Mouse (Mus musculus) neutrophil, adult 5-6 weeks (primary cell): ENCODE results near the gene Gsc2. TPM values are rescaled to one million over a fixed set of nuclear protein-coding genes. Genes with fewer than 3 reads are reported as not detected.

Source experiments
- ATAC-seq: fragments of 151-379, 151-347 bp; 2 replicates; pipeline ENCODE4 v1.8.0; 2017; ENCODE audit warnings: mild to moderate bottlenecking, moderate TSS enrichment; ENCODE audit not compliant: insufficient number of reproducible peaks, poor library complexity, low FRiP score, severe bottlenecking; ENCODE audit errors: extremely low read depth
- total RNA-seq: library from RNA; stranded (forward); fragments of 200-1000 nt; gene quantifications from 2 replicates; pipeline ENCODE4 v1.2.3, GENCODE M21; 2017

Gsc2 gene
- total RNA-seq, 1 experiment from 2014 or later, result not detected

DNA sequence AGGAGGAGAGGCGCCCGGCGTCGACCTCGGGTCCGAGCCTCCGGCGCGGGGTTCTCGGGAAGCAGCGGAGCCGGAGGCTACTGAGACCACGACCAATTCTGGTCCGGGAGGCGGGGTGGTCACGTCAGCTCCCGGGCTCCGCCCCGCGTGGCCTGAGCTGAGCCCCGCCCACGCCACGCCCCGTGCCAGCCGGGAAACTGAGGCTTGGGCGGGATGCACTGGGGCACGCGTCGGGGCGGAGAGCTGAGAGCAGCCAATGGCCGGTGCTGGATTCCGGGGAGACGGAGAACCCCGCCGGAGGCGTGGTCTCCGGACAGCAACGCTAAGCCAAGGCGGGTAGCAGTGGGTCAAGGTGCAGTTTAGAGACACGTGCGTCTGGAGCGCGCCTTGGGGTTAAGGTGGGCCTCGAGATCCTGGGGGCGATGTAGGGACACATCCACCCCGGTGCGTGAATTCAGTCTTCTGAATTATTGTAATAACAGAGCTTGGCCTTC lies 13.3 kb upstream of the Gsc2 start, which contains the start of gene Slc25a1:
Gene Slc25a1, minus strand, starts transcription at position 133 of the 494 bp plus-strand sequence.
- ATAC-seq, result no peak

DNA sequence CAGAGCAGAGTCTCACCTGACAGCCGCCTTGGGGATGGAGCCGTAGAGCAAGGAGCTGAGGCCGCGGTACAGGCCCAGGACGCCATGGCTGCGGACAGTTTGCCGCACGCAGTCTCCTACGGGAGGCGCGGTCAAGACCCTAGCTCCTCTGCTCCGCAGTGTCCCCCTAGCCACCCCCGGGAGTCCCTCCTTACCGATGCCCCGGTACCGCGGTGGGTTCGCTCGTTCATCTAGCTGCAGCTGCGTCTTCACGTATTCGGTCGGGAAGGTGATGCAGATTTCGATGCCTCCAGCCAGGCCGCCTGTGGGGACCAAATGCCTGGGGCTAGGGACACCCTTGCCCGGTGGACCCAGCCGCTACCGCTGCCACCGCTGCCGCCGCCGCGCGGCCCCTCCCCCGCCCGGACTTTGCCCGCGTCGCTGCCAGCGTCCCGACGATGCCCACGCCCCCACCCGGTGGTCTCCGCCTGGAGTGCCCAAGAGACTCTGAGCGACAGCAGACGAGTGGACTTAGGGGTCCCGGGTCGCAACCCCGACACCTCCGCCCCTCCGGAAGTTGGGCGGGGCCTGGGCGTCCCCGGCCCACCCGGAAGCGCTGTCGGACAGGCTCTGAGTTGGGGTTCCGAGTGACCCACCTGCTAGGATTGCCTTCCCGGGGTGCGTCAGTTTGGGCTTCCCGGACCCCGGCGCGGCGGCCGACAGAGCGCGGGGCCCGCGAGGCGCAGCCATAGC lies 12.7 kb upstream of the Gsc2 start:
- ATAC-seq, result no peak

DNA sequence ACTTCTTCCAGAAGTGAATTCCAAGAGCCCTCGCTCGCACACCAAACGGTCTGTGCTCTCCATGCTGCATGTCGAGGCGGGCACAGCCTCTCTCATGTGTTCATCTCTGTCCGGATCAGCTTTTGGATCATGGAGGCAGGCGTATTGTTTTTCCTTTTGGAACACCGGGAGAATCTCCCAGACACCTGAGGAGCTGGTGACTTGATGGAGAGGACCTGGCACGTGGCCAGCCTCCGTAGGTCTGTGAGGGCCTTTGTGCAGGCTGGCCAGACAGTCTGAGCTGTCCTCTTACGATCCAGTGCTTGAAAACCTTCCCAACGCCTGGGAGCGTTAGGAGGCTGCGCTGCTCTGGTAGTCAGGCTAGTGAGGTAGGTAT lies 7.3 kb upstream of the Gsc2 start:
- ATAC-seq, result no peak

DNA sequence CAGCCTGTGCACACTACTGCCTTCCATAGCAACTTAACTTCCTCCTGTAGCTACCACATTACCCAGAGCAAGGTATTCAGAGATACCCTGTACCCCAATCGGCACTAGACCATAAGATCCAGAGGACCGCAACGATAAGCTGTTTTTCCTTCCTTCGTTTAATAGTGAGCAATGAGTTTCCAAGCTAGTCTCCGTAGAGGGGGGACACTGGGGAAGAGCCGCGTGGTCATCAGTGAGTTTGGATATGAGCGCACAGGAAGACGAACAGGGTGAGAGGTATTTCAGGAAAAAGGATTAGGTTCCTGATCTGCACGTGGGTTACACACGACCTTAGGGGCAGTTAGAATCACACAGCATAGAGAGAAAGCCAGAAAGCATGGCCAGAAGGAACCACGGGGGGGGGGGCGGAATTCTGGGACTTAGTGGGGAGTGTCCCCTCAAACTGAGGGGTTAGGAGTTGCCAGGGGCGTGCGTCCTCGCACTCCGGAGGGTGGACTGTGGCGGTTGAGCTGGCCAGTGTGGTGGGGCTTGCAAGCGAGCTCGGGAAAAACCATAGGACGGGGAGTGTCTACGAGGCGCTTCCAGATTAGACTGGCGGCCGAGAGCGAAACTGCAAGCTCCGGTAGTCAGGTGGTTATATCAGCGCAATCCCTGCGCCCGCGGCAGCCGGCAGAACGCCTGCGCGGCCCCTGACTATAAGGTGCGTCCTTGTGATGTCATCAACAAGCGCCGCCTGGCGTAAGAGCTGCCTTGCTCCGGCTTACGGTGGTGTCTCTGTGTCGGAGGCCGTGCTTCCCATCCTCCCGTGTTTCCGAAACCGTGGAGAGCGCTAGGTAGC lies 6.7 kb upstream of the Gsc2 start:
- peak; percentile 92 for ATAC-seq

DNA sequence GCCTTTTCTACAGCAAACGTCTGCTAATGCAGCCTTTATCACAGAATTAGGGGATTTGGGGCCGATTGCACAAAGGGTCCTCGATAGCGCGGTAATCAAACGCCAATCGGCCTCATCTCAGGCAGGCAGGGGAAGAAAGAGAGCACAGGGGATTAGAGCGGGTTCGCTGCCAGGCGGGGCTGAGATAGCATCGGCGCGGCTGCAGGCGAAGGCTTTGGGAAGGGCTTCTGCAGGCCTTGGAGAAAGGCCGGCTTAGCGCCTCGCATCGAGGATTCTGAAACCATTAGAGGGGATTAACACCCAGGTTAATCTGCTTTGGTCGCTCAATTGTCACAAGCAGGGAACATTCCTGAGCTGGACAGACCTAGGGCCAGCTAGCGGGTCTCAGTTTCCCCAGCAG lies 5.7 kb upstream of the Gsc2 start:
- ATAC-seq, result no peak

DNA sequence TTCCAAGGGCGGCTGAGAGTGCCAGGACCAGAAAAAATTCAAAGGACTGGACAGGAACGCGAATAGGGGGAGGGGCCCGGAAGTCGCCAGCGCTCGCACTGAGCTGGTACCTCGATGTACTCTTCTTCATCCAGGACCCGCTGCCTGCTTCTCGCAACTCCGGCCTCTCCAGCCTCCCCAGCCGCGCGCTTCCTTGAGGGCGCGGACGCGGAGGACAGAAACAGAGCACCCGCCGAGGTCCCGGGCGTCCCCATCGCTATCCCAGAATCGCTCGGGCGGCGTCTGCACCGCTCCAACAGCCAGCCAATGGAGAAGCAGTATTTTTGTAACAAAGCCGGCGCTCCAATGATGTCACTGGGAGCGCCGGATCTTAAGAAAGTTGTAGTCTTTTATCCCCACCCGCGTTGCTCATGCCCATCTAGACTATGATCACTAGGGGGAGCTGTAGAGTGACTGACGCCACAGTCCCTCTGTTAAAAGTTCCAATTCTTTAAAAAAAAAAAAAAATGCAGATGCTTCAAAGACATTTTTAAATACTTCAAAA lies 3.7 kb downstream of the Gsc2 start, which contains the start of gene Ess2:
Gene Ess2, minus strand, starts transcription at position 297 of the 544 bp plus-strand sequence.
- ATAC-seq, result peak; percentile 96

DNA sequence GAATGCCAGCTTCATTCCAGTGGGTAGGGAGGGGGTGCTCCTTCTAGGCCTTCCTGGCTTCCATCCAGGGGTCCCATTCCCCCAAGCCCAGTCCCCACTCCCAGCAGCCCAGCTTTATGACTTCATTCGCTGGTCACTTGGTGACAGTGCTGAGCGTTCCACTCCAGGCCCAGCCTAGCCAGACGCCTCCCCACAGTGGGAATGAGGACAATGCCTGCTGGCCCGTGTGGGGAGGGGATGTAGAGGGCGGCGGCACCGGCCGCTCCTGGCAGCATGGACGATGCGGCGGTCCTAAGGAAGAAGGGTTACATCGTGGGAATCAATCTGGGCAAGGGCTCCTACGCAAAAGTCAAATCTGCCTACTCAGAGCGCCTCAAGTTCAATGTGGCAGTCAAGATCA lies 16.4 kb downstream of the Gsc2 start, which contains the start of the genes Dgcr2 and Tssk2:
Gene Dgcr2, minus strand, starts transcription at position 101 of the 400 bp plus-strand sequence.
Gene Tssk2, plus strand, starts transcription at position 176 of the 400 bp plus-strand sequence.
- no peak for ATAC-seq

DNA sequence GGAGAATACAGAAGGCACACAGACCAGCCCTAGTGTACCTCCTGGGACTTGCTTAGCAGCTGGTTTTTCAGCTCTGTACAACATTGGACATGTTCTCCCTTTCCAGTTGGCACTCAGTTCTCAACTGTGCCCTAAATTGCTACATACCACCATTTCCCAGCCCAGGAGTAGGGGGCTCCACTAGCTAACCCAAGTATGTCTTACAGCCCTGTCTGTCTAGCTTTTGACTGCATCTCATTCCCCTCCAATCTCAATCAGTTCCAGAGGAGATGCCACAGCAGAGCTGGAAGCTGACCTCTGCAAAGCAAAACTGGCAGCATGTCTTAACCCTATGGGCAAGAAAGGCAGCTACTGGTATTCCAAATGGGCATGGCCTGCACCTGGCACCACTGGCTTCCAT lies 18.8 kb downstream of the Gsc2 start:
- no peak for ATAC-seq

DNA sequence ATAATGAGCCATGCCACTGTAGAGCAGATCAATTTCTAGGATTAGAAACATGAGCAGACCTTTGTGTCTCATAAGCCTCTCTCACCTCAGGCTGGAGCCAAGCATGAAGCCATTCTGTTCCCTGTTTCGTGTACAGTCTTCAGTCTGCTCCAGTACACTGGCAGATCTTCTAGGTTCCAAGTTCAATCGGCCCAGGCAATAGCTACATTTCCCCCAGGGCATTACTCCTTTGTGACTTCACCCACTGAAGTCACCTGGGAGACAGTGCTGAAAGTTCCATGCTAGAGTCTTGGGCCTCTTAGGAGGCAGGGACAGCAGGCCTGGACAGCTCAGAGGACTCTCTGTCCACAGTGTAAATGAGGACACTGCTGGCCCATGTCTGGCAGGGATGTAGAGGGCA lies 20.9 kb downstream of the Gsc2 start, which contains the start of gene Tssk1:
Gene Tssk1, plus strand, starts transcription at position 301 of the 400 bp plus-strand sequence.
- ATAC-seq, result no peak

DNA sequence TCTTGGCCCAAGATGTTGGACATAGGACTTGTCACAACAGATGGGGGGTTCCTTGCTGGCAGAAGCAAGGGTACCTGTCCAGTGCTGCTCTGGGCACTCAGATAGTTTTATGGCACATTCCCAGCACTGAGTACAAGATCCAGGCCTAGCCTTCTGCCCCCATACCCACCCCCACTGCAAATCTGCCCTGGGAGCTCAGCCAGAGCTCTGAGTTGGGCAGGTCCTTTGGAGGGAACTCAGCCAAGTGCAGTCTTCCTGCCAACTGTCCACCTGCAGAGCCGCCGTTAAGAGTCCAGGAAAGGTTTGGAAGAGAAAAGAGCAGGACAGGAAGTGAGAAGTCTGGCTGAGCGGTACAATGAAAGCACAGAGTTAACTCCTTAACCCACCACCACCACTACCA lies 22.3 kb downstream of the Gsc2 start:
- ATAC-seq, result no peak

DNA sequence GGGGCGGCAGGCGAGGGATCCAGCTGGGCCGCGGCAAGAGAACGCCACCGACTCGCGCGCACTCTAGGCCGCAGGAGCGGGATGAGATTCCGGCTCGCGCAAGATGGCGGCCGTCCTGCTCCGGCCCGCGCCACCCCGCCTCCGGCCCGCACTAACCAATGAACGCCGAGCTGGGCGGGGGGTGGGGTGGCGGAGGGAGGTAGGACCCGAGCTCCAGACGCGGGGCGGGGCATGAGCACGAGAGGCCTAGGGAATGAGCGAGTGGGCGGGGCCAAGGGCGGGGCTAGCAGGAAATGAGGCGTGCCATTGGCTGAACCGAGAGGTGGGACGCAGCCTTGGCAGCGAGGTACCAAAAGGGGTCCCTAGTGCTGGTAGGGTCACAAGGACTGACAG lies 23.3 kb downstream of the Gsc2 start, which contains the start of gene Gm20518:
Gene Gm20518, minus strand, starts transcription at position 105 of the 393 bp plus-strand sequence.
- ATAC-seq, result peak; percentile 92

DNA sequence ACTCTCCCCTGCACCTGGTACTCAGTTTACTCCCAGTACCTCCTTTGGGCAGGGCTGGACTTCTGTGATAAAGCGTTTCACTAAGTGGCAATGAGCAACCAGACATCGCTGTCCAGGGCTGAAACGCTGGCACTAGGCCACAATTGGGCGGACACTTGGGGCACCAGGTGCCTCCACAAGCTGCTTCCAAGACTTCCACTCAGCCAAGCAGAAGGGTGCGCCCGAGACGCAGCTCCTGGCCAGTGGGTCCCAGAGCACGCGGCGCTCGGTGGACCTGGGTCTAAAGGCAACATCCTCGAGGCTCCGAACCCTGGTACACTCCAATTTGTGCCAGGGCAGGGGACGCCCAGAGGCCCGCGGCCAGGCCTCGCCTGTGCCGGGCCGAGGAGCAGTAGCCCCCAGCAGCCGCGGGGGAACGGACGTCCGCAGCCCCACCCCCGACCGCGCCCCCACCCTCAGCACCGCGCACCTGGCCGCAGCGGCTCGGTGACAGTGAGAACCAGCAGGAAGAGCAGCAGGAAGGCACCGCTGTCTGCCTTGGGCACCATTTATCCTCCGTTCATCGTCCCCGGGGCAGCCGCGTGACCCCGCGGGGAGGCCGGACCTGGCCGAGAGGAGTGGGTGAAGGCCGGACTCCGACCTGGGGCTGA lies 23.8 kb downstream of the Gsc2 start:
- ATAC-seq, result no peak

DNA sequence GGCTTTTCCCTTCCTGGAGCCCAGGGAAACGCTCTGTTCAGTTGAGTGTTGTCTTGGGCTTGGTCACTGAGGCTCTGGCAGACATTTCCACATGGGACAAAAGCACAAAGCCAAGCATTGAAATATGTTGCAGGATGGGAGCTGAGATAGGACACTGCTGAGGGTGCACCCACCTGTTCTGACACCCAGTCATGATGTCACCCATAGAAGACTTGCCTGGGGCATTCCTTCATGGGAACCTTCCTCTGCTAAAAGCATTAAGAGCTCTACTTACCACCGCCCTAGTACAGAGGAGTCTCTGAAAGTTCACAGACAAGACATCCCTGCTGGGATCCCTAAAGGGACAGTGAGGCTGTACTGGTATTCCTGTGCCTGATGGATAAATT lies 24.5 kb downstream of the Gsc2 start:
- ATAC-seq, result no peak

DNA sequence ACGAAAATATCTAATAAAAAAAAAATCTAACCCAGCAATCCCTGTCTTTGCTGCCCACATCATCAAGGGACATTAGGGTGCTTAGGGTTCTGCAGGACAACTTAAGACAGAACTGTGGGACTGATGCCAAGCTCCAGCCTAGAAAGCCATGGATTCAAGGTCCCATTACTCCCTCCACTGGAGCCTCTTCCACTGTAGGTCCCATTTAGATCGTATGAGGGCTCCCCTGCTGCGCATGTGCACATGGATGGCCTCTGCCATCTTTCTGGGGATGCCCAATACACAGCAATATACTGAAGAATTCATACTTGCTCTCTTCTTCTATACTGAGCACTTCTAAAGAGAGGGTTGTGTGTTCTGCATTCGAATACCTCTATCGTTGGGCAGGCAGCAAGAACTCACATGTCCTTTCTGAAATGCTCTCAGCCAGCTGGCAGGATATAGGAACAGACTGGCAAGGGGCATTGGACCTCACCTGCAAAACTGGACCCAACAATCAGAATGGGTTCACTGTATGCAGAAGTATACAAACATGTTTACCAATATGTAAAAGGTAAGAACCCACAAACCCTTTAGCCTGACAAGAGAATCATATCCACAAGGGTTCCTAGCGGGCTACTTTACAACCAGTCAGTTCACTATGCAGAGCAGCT lies 25.0 kb downstream of the Gsc2 start:
- no peak for ATAC-seq

DNA sequence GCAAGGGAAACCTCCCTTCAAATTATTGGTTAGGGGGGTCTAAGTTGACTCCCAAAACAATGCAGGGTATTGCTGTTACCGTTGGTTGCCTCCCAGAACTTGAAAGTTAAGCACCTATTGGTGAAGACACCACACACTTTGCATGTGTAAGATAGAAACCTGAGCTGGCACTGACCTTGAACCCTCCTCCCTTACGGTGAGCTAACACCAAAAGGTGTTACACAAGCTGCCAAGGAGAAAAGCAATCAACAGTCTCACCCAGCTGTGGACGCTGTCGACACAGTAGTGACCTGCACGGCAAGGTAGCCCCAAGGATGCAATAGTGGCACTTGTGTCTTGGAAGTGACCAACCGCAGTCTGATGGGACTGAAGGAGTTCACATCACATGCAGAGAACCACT lies 30.7 kb downstream of the Gsc2 start:
- no peak for ATAC-seq

DNA sequence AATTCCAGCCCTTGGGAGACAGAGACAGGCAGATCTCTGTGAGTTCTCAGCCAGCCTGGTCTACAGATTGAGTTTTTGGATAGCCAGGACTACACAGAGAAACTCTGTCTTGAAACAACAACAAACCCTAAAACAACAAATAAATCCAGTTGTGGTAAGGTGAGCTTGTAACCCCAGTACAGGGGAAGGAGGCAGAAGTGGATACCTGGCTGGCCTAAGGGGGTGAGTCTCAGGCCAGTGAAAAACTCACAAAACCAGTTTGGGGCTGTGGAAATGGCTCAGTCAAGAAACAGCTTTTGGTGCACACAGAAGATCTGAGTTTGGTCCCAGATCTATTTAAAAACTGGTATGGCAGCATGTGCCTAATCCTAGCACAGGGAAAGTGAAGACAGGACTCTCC lies 32.7 kb downstream of the Gsc2 start:
- no peak for ATAC-seq

DNA sequence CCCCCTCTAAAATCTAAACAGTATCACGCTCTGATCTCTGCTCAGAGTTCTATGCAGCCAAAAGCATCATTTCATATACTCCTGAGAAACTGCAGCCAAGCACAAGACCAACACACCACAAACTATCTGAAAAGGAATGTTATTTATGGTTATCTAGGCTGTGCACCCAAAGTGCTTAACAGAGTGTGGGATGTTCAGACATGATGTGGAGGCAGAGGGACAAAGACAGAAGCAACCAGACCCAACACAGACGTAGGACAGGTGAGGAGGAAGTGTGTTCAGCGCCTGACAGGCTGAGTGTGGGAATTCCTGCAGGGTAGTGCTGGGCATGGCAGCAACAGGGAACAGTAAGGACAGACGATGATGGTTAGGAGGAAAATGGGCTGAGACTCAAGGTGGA lies 35.3 kb downstream of the Gsc2 start:
- ATAC-seq, result no peak

DNA sequence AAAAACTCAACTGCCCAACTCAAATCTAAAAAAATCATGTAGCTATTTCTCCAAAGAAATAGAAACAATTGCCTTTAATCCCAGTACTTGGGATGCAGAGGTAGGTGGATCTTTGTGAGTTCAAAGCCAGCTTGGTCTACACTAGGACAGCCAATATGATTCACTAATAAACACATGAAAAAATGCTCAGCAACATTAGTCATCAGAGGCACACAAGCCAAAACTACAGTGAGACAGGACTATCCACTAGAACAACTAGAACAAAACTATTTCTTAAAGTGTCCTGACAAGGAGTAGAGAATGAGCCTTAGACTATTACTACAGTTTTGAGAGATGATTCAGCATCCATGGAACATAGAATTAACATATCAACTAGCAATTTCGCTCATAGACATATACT lies 38.8 kb downstream of the Gsc2 start:
- ATAC-seq, result no peak

DNA sequence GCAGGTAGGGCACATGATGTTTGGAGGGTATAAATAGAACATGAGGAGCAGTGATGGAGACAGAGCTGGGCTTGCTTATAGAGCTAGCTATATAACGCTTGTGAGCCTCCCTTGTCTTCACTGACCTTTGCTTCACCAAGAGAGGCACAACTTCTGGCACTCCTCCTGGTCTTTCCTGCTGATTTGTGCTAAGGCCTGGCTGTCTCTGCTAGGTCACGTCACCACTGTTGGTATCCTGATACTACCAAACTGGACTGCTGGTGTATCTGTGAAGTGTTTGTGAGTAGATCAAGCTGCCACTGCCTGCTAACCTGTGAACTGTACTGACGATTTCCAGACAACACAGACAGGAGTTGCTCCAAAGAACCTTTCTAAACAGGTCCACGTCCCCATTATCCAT lies 39.7 kb downstream of the Gsc2 start:
- no peak for ATAC-seq
